Mouse (Mus musculus) ZHBTc4 (cell line): ENCODE data around the gene Gm21293.
"Not testable (repeated sequence)": the region's sequence is repeated elsewhere in the genome, so short reads cannot be mapped to it uniquely, and the experiment has no call there.

Source experiments
- DNase-seq: peaks from one replicate; pipeline ENCODE4 v3.0.0-alpha.2; 2011; ENCODE audit warnings: low read depth, low spot score

Gm21293 gene

DNA sequence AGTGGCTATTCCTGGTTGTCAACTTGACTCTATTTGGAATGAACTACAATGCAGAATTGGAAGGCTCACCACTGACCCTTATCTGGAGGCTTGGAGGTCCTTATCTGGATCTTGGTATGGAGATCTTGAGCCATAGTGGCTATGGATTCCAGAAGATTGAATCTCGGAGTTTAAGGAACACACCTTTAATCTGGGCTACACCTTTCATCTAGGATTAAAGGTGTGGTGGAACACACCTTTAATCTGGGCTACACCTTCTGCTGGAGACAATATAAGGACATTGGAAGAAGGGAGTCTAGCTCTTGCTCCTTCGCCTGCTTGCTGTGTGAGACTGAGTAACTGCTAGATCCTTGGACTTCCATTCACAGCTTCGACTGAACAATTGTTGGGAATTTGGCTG is at the start of gene Gm21293:
Gene Gm21293 (plus strand): TSS at position 301 of the 400 bp plus-strand sequence.
- not testable (repeated sequence) for DNase-seq

GRCm38 (mm10) chr10:104110044-104110443 is 32.7 kb upstream of the Gm21293 start:
- DNase-seq = no peak

DNA sequence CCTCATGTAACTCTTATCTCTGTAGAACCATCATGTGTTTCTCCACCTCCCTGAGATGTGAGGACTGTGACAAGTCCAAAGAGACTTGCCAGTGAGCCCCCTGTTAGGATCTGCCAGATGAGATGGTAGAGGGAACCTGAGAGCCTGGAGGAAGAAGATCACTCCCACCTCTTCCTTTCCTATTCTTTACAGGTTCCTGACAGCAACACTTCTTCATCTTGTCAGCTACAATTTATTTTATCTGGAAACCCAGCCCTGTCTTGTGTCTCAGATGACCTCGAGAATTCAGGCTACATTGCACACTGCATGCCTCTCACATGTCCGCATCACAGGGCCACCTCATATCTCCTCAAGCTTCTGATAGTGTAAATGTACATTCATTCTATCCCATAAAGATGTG is 24.5 kb upstream of the Gm21293 start:
- no peak for DNase-seq

GRCm38 (mm10) chr10:104151197-104151596 is 8.4 kb downstream of the Gm21293 start, which contains the start of gene Gm6763:
Gene Gm6763 (plus strand): TSS chr10:104151497.
- not testable (repeated sequence) for DNase-seq

GRCm38 (mm10) chr10:104159706-104160105 is 16.9 kb downstream of the Gm21293 start, which contains the start of gene Gm8764:
Gene Gm8764 (plus strand): TSS chr10:104160006.
- not testable (repeated sequence) for DNase-seq

DNA sequence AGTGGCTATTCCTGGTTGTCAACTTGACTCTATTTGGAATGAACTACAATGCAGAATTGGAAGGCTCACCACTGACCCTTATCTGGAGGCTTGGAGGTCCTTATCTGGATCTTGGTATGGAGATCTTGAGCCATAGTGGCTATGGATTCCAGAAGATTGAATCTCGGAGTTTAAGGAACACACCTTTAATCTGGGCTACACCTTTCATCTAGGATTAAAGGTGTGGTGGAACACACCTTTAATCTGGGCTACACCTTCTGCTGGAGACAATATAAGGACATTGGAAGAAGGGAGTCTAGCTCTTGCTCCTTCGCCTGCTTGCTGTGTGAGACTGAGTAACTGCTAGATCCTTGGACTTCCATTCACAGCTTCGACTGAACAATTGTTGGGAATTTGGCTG is 25.4 kb downstream of the Gm21293 start, which contains the start of gene Gm21304:
Gene Gm21304 (plus strand): TSS at position 301 of the 400 bp plus-strand sequence.
- DNase-seq = not testable (repeated sequence)

- not testable (repeated sequence) for DNase-seq
Observed at GRCm38 (mm10) chr10:104176724-104177123, 33.9 kb downstream of the Gm21293 start, which contains the start of gene Gm21312. Gene Gm21312 (plus strand): TSS chr10:104177024.

DNA sequence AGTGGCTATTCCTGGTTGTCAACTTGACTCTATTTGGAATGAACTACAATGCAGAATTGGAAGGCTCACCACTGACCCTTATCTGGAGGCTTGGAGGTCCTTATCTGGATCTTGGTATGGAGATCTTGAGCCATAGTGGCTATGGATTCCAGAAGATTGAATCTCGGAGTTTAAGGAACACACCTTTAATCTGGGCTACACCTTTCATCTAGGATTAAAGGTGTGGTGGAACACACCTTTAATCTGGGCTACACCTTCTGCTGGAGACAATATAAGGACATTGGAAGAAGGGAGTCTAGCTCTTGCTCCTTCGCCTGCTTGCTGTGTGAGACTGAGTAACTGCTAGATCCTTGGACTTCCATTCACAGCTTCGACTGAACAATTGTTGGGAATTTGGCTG is 42.4 kb downstream of the Gm21293 start, which contains the start of gene Gm20765:
Gene Gm20765 (plus strand): TSS at position 301 of the 400 bp plus-strand sequence.
- not testable (repeated sequence) for DNase-seq

GRCm38 (mm10) chr10:104193742-104194141 is 51.0 kb downstream of the Gm21293 start, which contains the start of gene Gm4340:
Gene Gm4340 (plus strand): TSS chr10:104194042.
- DNase-seq = not testable (repeated sequence)
